Mouse (Mus musculus) T-helper 1 cell (primary cell): ENCODE measurements around the gene Mid1.
"Not testable (repeated sequence)": the region's sequence is repeated elsewhere in the genome, so short reads cannot be mapped to it uniquely, and the experiment has no call there.

Experiments
- in situ Hi-C: fragments of 300-600 bp; cut with MboI, MseI; formaldehyde crosslinking; loops from one replicate; pipeline ENCODE4 v1.15.1; 2025; ENCODE audit warnings: high pct_unique_total_duplicates

The Mid1 gene

GRCm38 (mm10) chrX:169985796-169986195, 300.8 kb downstream of the Mid1 start:
- in situ Hi-C loops, result loop anchor here (10.0 kb wide), 1 partner anchor 759 kb away; no protein-coding TSS in a partner anchor

GRCm38 (mm10) chrX:169986519-169987367, 301.7 kb downstream of the Mid1 start:
- in situ Hi-C loops, result loop anchor here (10.0 kb wide), 1 partner anchor 758 kb away; no protein-coding TSS in a partner anchor

GRCm38 (mm10) chrX:169987368-169987837, 302.4 kb downstream of the Mid1 start:
- in situ Hi-C loops, result loop anchor here (10.0 kb wide), 1 partner anchor 757 kb away; no protein-coding TSS in a partner anchor

GRCm38 (mm10) chrX:169988571-169989218, 303.7 kb downstream of the Mid1 start:
- in situ Hi-C loops, result loop anchor here (10.0 kb wide), 1 partner anchor 756 kb away; no protein-coding TSS in a partner anchor

- in situ Hi-C loops, result loop anchor here (10.0 kb wide), 1 partner anchor 756 kb away; no protein-coding TSS in a partner anchor
Observed at GRCm38 (mm10) chrX:169989219-169989595, 304.2 kb downstream of the Mid1 start.

GRCm38 (mm10) chrX:169989691-169990631, 305.0 kb downstream of the Mid1 start:
- in situ Hi-C loops, result loop anchor here (5.0 to 10.0 kb wide), 2 partner anchors 682 to 755 kb away; partner anchors contain the start of gene Asmt

GRCm38 (mm10) chrX:169991128-169991873, 306.3 kb downstream of the Mid1 start:
- in situ Hi-C loops, result loop anchor here (5.0 kb wide), 1 partner anchor 681 kb away; the partner anchor contains the start of gene Asmt

- in situ Hi-C loops, result loop anchor here (5.0 kb wide), 1 partner anchor 680 kb away; the partner anchor contains the start of gene Asmt
Observed at GRCm38 (mm10) chrX:169992086-169992930, 307.3 kb downstream of the Mid1 start.

- in situ Hi-C loops, result loop anchor here (5.0 kb wide), 1 partner anchor 679 kb away; the partner anchor contains the start of gene Asmt
Observed at GRCm38 (mm10) chrX:169992951-169993547, 308.1 kb downstream of the Mid1 start.

- in situ Hi-C loops, result loop anchor here (5.0 kb wide), 1 partner anchor 678 kb away; the partner anchor contains the start of gene Asmt
Observed at GRCm38 (mm10) chrX:169994011-169994865, 309.2 kb downstream of the Mid1 start.

- in situ Hi-C loops, result loop anchor here (5.0 kb wide), 1 partner anchor 677 kb away; the partner anchor contains the start of gene Asmt
Observed at GRCm38 (mm10) chrX:169994866-169995711, 310.1 kb downstream of the Mid1 start.

- in situ Hi-C loops, result not testable (repeated sequence)
Observed at GRCm38 (mm10) chrX:169995909-169996521, 311.0 kb downstream of the Mid1 start.

- in situ Hi-C loops, result not testable (repeated sequence)
Observed at GRCm38 (mm10) chrX:169996926-169997325, 311.9 kb downstream of the Mid1 start.

- in situ Hi-C loops, result not testable (repeated sequence)
Observed at GRCm38 (mm10) chrX:169997456-169997853, 312.5 kb downstream of the Mid1 start.

- in situ Hi-C loops, result not testable (repeated sequence)
Observed at GRCm38 (mm10) chrX:169997854-169998456, 313.0 kb downstream of the Mid1 start.
